Mouse (Mus musculus) olfactory bulb, adult 2 months (tissue): Measurements from ENCODE around the gene Mtrf1l. TPM values are rescaled to one million over a fixed set of nuclear protein-coding genes. Genes with fewer than 3 reads are reported as not detected.

Experiments used
- H3K27ac ChIP-seq: fragments of 200-500 bp; 2 replicates; pipeline ENCODE4 v1.5.1; 2012; ENCODE audit warnings: low read depth, low read length; ENCODE audit not compliant: insufficient read depth
- H3K4me1 ChIP-seq: fragments of 200-500 bp; 2 replicates; pipeline ENCODE4 v1.6.1; 2012; ENCODE audit warnings: low read length; ENCODE audit not compliant: control insufficient read depth, insufficient read depth
- H3K4me3 ChIP-seq: fragments of 200-500 bp; 2 replicates; pipeline ENCODE4 v1.5.1; 2012; ENCODE audit warnings: mild to moderate bottlenecking, low read depth, low read length, moderate library complexity; ENCODE audit not compliant: insufficient read depth
- CTCF ChIP-seq: fragments of 200-500 bp; IDR thresholded peaks from 2 replicates; pipeline ENCODE4 v1.5.1; 2012; ENCODE audit warnings: low read depth, mild to moderate bottlenecking, low read length, moderate library complexity; ENCODE audit not compliant: insufficient read depth
- POLR2A ChIP-seq: fragments of 200-500 bp; IDR thresholded peaks from 2 replicates; pipeline ENCODE4 v1.6.1; 2012; ENCODE audit warnings: mild to moderate bottlenecking, low read depth, low read length, moderate library complexity; ENCODE audit not compliant: insufficient read depth
- WGBS: fragments of 180-500 bp; shearing (Covaris S2); methylation state at CpG from one replicate; pipeline ENCODE4 v1.1.7; 2018; 5-methylcytosine and 5-hydroxymethylcytosine counted together
- polyA plus RNA-seq: library from polyadenylated mRNA; stranded (reverse); fragments of >200 nt; gene quantifications from 2 replicates; pipeline ENCODE4 v1.2.4, GENCODE M21; 2012; ENCODE audit warnings: low replicate concordance; ENCODE audit not compliant: missing spikeins, insufficient read depth, insufficient read length

Mtrf1l gene
- polyA plus RNA-seq, 1 experiment, result not detected

DNA sequence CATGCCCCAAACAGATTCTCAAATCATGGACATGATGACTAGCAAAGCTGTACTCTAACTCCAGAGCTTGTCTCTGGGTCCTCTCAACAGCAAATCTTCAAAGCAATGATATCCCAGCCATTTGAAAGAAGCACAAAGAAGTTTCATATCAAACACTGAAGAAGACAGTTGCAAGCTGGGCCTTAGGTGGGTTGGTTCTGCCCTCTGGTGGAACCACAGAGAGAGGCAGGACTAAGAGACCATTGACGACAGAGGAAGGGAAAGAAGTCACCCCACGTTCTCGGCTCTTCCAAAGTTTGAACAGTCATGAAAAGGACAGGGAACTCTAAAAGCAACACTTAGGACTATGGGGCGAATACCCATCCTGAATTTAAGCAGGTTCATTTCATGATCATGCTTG lies 36.8 kb downstream of the Mtrf1l start:
- Histone ChIP-seq H3K27ac (no peak overlapping the region), H3K4me1 (no peaks in the 10 kb centered on the region), H3K4me3 (no peak overlapping the region)
- 21% methylated on average over 4 of the region's 4 CpGs for WGBS
- TF ChIP-seq CTCF (no peak), POLR2A (no peak)

Other genes starting within 250 kb of the Mtrf1l start
- gene Myct1, start 230.1 kb downstream of the Mtrf1l start, polyA plus RNA-seq, result not detected in 2 replicates
- not detected in 2 replicates for gene Vip, start 184.7 kb downstream of the Mtrf1l start, polyA plus RNA-seq
- gene Fbxo5, start 18.3 kb downstream of the Mtrf1l start, polyA plus RNA-seq, result not detected in 2 replicates
- not detected in 2 replicates for gene Rgs17, start 98.5 kb upstream of the Mtrf1l start, polyA plus RNA-seq